Mouse (Mus musculus): ENCODE measurements around the gene Ptpn23. TPM values are rescaled to one million over a fixed set of nuclear protein-coding genes. Genes with fewer than 3 reads are reported as not detected.
"Not testable (repeated sequence)": the region's sequence is repeated elsewhere in the genome, so short reads cannot be mapped to it uniquely, and the experiment has no call there.

Gene Ptpn23
- total RNA-seq, 2 experiments from 2014 or later = 7.9 to 8.1 TPM

DNA sequence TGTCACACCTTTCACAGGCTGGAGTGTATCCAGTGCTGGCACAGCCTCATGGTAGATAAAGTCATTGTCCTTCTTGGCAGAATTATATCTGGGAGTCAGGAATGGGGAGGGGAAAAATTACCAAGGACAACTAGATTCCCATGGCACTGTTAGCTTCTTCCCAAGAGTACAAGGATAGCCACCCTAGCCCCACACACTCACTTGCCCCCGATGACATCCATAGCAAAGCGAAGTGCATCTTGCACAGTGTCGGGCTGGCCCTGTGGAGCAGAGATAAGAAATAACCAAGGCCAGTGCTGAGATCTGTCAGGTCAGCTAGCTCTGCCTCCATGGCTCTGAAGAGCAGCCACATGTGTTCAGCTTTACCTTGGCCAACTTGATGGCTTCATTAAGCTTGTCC lies 17.2 kb downstream of the Ptpn23 start:
- no peak for DNase-seq
- intact Hi-C loops (cut with DNase I) = no loop called here

GRCm38 (mm10) chr9:110388011-110388410 lies 20.0 kb downstream of the Ptpn23 start:
- intact Hi-C loops (cut with DNase I) = no loop called here
- no peak for DNase-seq

- intact Hi-C loops (cut with DNase I) = no loop called here
Measured at GRCm38 (mm10) chr9:110384369-110384929, 23.6 kb downstream of the Ptpn23 start.

DNA sequence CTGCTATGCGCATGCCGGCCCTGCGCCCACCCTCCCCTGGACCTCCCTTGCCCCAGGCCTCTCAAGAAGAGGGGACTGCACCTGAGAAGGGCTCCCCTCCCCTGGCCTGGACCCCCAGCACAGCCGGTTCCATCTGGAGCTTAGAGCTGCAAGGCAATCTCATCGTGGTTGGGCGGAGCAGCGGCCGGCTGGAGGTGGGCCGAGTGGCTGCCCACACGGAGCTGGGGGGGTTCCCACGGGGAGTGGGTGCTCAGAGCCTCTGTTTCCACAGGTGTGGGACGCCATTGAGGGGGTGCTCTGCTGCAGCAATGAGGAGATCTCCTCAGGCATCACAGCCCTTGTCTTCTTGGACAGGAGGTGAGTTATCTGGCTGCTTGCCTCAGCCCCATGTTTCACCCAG lies 26.7 kb downstream of the Ptpn23 start:
- intact Hi-C loops (cut with DNase I) = no loop called here

More at GRCm38 (mm10) chr9:110384369-110384929, 23.6 kb downstream of the Ptpn23 start:
- no peak for DNase-seq

GRCm38 (mm10) chr9:110380662-110381061 lies 27.4 kb downstream of the Ptpn23 start:
- intact Hi-C loops (cut with DNase I) = no loop called here
- DNase-seq = no peak

More for the DNA sequence above, 26.7 kb downstream of the Ptpn23 start:
- no peak for DNase-seq

DNA sequence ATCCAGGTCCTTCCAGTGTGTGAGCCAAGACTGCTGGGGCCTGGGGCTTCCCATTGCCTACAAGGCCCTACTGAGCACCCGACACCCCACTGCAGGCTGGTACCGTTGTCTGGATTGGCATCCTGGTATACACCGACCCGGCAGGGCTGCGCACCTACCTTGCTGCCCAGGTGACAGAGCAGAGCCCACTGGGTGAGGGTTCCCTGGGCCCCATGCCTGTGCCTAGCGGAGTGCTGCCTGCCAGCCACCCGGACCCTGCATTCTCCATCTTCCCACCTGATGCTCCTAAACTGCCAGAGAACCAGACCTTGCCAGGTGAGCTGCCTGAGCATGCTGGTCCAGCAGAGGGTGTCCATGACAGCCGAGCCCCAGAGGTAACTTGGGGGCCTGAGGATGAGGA lies 28.7 kb downstream of the Ptpn23 start:
- DNase-seq = no peak
- intact Hi-C loops (cut with DNase I) = no loop called here

- intact Hi-C loops (cut with DNase I); DNase-seq: not testable (repeated sequence)
Measured at GRCm38 (mm10) chr9:110377655-110378054, 30.4 kb downstream of the Ptpn23 start.

DNA sequence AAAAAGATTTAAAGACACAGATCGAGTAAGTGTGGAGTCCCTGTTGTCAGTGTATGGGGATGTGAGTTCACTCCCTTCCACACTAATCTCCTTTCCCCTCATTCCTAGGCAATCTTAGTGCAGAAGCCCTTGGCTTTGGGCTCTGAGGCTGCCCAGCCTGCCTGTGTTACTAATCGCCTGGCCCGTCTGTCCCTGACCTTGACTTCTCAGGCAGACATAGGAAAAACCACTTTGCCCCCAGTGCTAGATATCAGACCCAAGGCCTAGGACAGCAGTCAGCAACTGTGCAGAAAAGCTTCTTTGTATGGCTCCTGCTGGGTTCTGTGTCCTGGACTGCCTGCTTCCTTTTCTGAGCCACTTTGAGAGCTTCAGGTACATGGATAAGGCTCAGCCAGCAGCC lies 32.3 kb downstream of the Ptpn23 start:
- no peak for DNase-seq
- intact Hi-C loops (cut with DNase I) = no loop called here

DNA sequence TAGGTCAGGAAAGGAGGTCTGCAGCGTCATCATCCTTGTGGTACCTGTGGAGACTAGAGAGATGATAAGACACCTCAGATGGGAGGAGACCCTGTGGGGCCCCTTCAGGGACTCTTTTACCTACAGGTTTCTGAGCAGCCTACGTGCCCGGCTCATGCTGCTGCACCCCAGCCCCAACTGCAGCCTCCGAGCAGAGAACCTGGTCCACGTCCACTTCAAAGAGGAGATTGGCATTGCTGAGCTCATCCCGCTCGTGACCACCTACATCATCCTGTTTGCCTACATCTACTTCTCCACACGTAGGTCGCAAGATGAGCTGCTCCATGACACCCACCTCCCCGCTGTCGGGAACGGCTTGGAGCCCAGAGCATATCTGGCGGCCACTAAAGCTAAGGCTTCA lies 34.1 kb downstream of the Ptpn23 start:
- DNase-seq = no peak
- intact Hi-C loops (cut with DNase I) = no loop called here

- intact Hi-C loops (cut with DNase I) = no loop called here
- no peak for DNase-seq
Measured at GRCm38 (mm10) chr9:110369860-110370259, 38.2 kb downstream of the Ptpn23 start.

DNA sequence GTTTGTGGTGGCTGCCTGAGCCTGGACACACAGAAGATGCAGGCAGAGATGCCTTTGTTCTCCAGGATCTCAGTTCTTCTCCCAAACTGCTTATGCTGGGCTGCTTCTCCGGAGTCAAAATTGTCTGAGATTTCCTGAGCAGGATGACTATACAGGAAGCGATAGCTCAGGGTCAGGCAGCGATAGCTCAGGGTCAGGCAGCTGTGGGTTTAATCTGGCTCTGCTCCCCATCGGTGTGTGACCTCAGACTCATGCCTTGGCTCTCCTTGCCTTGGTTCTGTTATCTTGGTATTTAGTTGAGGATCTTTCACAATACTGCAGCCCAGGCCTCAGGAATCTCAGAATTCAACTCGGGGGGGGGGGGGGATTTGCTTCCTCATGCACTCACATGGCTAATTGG lies 41.3 kb downstream of the Ptpn23 start:
- DNase-seq = no peak
- intact Hi-C loops (cut with DNase I) = no loop called here

- intact Hi-C loops (cut with DNase I) = no loop called here
- DNase-seq = no peak
Measured at GRCm38 (mm10) chr9:110362337-110362736, 45.7 kb downstream of the Ptpn23 start.

- intact Hi-C loops (cut with DNase I) = no loop called here
- DNase-seq = no peak
Measured at GRCm38 (mm10) chr9:110361299-110361698, 46.7 kb downstream of the Ptpn23 start.

DNA sequence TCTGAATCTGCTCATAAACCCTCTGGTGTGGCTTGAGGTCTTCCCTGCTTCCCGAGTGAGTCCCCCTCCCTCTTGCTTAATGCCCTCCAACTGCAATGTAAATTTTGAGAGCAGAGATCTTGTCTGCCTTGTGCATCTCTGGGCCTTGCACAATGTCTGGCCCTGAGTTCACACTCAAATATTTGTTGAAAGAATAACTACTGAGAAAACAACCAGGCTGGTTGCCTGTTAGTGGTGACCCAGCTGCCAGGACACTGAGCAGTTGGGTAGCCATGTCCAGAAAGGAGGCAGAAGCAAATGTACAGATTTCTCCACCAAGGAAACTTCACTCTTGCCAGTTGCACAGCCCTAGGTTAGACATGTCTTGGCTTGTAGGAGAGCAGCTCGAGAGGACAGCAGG lies 49.7 kb downstream of the Ptpn23 start:
- intact Hi-C loops (cut with DNase I) = no loop called here
- no peak for DNase-seq

- intact Hi-C loops (cut with DNase I) = no loop called here
- DNase-seq = no peak
Measured at GRCm38 (mm10) chr9:110351932-110352632, 55.9 kb downstream of the Ptpn23 start.

GRCm38 (mm10) chr9:110351350-110351749 lies 56.7 kb downstream of the Ptpn23 start:
- no peak for DNase-seq
- intact Hi-C loops (cut with DNase I) = no loop called here

GRCm38 (mm10) chr9:110350612-110351011 lies 57.4 kb downstream of the Ptpn23 start:
- no peak for DNase-seq
- intact Hi-C loops (cut with DNase I) = no loop called here

DNA sequence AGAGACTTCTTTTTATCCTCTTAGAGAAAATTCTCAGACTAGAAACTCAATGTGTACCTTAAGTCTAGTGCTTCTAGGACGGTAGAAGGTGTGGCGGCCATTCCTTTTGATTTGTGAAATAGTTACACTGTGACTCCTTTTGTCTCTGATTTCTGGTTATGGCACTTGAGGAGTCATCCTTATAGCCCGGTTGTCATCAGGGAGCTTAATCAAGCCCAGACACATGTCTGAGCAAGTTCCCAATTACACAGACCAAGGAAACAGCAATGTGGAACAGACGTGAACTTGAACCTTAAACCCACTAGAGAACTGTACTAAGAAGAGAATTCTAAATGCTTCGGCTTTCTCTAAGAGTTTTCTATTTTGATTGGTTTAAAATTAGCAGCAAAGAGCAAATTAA lies 57.8 kb downstream of the Ptpn23 start:
- no peak for DNase-seq
- intact Hi-C loops (cut with DNase I) = no loop called here

GRCm38 (mm10) chr9:110348899-110349298 lies 59.1 kb downstream of the Ptpn23 start:
- intact Hi-C loops (cut with DNase I) = no loop called here
- no peak for DNase-seq

DNA sequence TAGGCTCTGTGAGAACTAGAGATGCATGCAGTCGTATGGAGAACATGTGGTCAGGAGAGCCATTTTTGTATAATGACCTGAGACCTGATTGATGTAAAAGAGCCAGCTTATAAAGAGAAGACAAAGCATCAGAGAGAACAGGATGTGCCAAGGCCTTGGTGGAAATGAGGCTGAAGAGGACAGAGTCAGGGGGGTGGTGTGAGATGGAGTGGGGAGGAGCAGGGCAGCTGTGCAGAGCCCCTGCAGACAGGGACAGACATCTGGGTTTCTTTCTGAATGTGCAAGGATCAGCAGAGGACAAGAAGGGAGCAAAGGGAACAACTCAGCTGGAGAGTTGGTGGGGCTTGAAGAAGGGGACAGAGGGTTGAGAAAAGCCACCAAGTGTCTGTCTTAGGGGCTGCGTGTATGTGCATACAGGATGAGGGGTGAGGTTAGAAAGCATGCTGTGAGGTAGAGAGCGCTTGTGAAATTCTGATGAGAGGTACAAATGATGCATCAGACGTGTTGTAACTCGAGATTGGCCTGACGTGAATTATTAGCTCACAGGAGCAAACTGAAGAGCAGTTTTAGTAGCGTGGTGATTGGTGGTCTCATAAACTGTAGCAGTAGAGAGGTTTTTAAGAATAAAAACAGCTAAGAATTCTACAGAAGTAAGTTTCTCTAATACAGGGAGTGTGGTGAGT lies 62.8 kb downstream of the Ptpn23 start:
- no peak for DNase-seq
- intact Hi-C loops (cut with DNase I) = no loop called here

DNA sequence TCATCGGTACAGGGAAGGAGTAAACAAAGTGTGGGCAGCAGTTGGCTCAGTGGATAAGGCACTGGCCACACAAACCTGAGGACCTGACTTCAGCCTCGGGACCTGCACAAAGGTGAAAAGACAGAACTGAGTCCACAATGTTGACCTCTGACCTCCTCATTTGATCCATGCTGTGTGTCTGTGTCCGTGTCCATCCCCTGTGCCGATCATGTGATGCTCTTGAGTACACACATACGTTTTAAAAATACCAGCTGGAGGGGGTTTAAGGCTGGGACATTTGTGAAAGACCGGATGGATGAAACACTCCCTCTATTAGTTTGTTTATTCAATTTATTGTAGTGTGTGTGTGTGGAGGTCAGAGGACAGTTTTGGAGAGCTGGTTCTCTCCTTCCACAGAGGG lies 64.2 kb downstream of the Ptpn23 start:
- no peak for DNase-seq
- intact Hi-C loops (cut with DNase I) = no loop called here

GRCm38 (mm10) chr9:110342008-110342407 lies 66.0 kb downstream of the Ptpn23 start:
- intact Hi-C loops (cut with DNase I) = no loop called here
- no peak for DNase-seq

All from gastrocnemius, postnatal 36 days (tissue).